Mouse (Mus musculus) Muller cell, postnatal 12 days (primary cell): ENCODE measurements around the gene 1700113H08Rik.
A peak's percentile ranks its signal among the peaks of the same experiment; 100 is the strongest.

ENCODE experiments used
- DNase-seq: peaks from one replicate; pipeline ENCODE4 v3.0.0-alpha.2; 2015; ENCODE audit errors: inconsistent ontology term

The 1700113H08Rik gene

GRCm38 (mm10) chr10:87058926-87059325 lies 1.1 kb downstream of the 1700113H08Rik start:
- DNase-seq = no peak

GRCm38 (mm10) chr10:87059447-87059846 lies 1.6 kb downstream of the 1700113H08Rik start:
- no peak for DNase-seq

- no peak for DNase-seq
Measured at GRCm38 (mm10) chr10:87084236-87084635, 26.4 kb downstream of the 1700113H08Rik start.

GRCm38 (mm10) chr10:87087646-87088045 lies 29.8 kb downstream of the 1700113H08Rik start:
- peak; percentile 67 for DNase-seq

- peak; percentile 29 for DNase-seq
Measured at GRCm38 (mm10) chr10:87094249-87094648, 36.4 kb downstream of the 1700113H08Rik start.

GRCm38 (mm10) chr10:87098722-87099121 lies 40.9 kb downstream of the 1700113H08Rik start:
- no peak for DNase-seq

- DNase-seq = no peak
Measured at GRCm38 (mm10) chr10:87100668-87101067, 42.8 kb downstream of the 1700113H08Rik start.

- DNase-seq = no peak
Measured at GRCm38 (mm10) chr10:87101265-87101950, 43.6 kb downstream of the 1700113H08Rik start.

- no peak for DNase-seq
Measured at GRCm38 (mm10) chr10:87101951-87102320, 44.1 kb downstream of the 1700113H08Rik start.

GRCm38 (mm10) chr10:87102455-87102854 lies 44.6 kb downstream of the 1700113H08Rik start:
- DNase-seq = no peak

GRCm38 (mm10) chr10:87103286-87103685 lies 45.4 kb downstream of the 1700113H08Rik start:
- no peak for DNase-seq

- no peak for DNase-seq
Measured at GRCm38 (mm10) chr10:87107565-87108297, 49.9 kb downstream of the 1700113H08Rik start.

GRCm38 (mm10) chr10:87108333-87108732 lies 50.5 kb downstream of the 1700113H08Rik start:
- no peak for DNase-seq

GRCm38 (mm10) chr10:87109038-87109771 lies 51.4 kb downstream of the 1700113H08Rik start:
- DNase-seq = peak; percentile 27

GRCm38 (mm10) chr10:87110909-87111308 lies 53.1 kb downstream of the 1700113H08Rik start:
- DNase-seq = no peak

GRCm38 (mm10) chr10:87125094-87125493 lies 67.2 kb downstream of the 1700113H08Rik start:
- no peak for DNase-seq

GRCm38 (mm10) chr10:87126186-87126824 lies 68.5 kb downstream of the 1700113H08Rik start:
- no peak for DNase-seq

- no peak for DNase-seq
Measured at GRCm38 (mm10) chr10:87151050-87151449, 93.2 kb downstream of the 1700113H08Rik start.

- peak; percentile 5 for DNase-seq
Measured at GRCm38 (mm10) chr10:87153731-87154505, 96.1 kb downstream of the 1700113H08Rik start.

- no peak for DNase-seq
Measured at GRCm38 (mm10) chr10:87159781-87160180, 101.9 kb downstream of the 1700113H08Rik start.

- no peak for DNase-seq
Measured at GRCm38 (mm10) chr10:87196123-87196756, 138.4 kb downstream of the 1700113H08Rik start.
